Mouse (Mus musculus) E14TG2a.4 (cell line): Measurements from ENCODE around the gene Gm9639.
"Not testable (repeated sequence)": the region's sequence is repeated elsewhere in the genome, so short reads cannot be mapped to it uniquely, and the experiment has no call there.

Experiments used
- H3K27me3 ChIP-seq: 2 replicates; pipeline ENCODE4 v1.6.1; 2014; ENCODE audit warnings: low read length, control low read depth; ENCODE audit not compliant: insufficient read depth
- H3K36me3 ChIP-seq: 2 replicates; pipeline ENCODE4 v1.6.1; 2014; ENCODE audit warnings: low read length, control low read depth; ENCODE audit not compliant: insufficient read depth
- H3K4me1 ChIP-seq: replicated peaks from 2 replicates; pipeline ENCODE4 v1.6.1; 2014; ENCODE audit warnings: low read depth, low read length, control low read depth
- H3K4me3 ChIP-seq: replicated peaks from 2 replicates; pipeline ENCODE4 v1.5.1; 2014; ENCODE audit warnings: mild to moderate bottlenecking, low read length
- H3K9me3 ChIP-seq: 2 replicates; pipeline ENCODE4 v1.6.1; 2014; ENCODE audit warnings: low read length, control low read depth
- CTCF ChIP-seq: conservative IDR thresholded peaks from 2 replicates; pipeline ENCODE4 v1.5.1; 2014; ENCODE audit warnings: low read length
- NANOG ChIP-seq: IDR thresholded peaks from 2 replicates; pipeline ENCODE4 v1.6.1; 2014; ENCODE audit warnings: borderline replicate concordance, low read length, mixed read lengths
- POU5F1 ChIP-seq: IDR thresholded peaks from 2 replicates; pipeline ENCODE4 v1.6.1; 2014; ENCODE audit warnings: low read length, borderline replicate concordance

Gm9639 gene

GRCm38 (mm10) chr10:77804095-77804494 lies 9.2 kb upstream of the Gm9639 start:
- no peak for TF ChIP-seq CTCF
- TF ChIP-seq NANOG: no peak
- TF ChIP-seq POU5F1: no peak
- Histone ChIP-seq H3K4me3 (no peak overlapping the region), H3K9me3 (peaks cover 19% of the 10 kb centered on the region), H3K27me3 (no peaks in the 10 kb centered on the region), H3K4me1 (0 out of 2 replicates have a peak, but pooled peaks cover 3% of the 10 kb centered on the region), H3K36me3 (no peaks in the 10 kb centered on the region)

GRCm38 (mm10) chr10:77798921-77799508 lies 4.1 kb upstream of the Gm9639 start, which contains the start of gene Gm19668:
TSS of gene Gm19668 (minus strand) at chr10:77799133.
- Histone ChIP-seq H3K27me3 (no peaks in the 10 kb centered on the region), H3K4me3 (no peak within 1 kb of the TSS), H3K4me1 (peaks cover 30% of the 10 kb centered on the region), H3K9me3 (peaks cover 2% of the 10 kb centered on the region; the same call in 1 of the 2 replicates), H3K36me3 (no peaks in the 10 kb centered on the region)
- TF ChIP-seq CTCF: no peak
- TF ChIP-seq NANOG: no peak
- TF ChIP-seq POU5F1: no peak

- not testable (repeated sequence) for H3K27me3 ChIP-seq, H3K9me3 ChIP-seq, H3K36me3 ChIP-seq, H3K4me3 ChIP-seq
- H3K4me1 ChIP-seq: peaks cover 30% of the 10 kb centered on the region
These were observed 3.5 kb upstream of the Gm9639 start for GRCm38 (mm10) chr10:77798164-77798920.

GRCm38 (mm10) chr10:77797677-77798076 lies 2.8 kb upstream of the Gm9639 start:
- Histone ChIP-seq H3K4me3 (no peak overlapping the region), H3K9me3 (no peaks in the 10 kb centered on the region), H3K36me3 (no peaks in the 10 kb centered on the region), H3K27me3 (no peaks in the 10 kb centered on the region), H3K4me1 (peaks cover 30% of the 10 kb centered on the region)
- TF ChIP-seq NANOG: no peak
- no peak for TF ChIP-seq CTCF
- no peak for TF ChIP-seq POU5F1

GRCm38 (mm10) chr10:77788621-77789020 lies 6.3 kb downstream of the Gm9639 start:
- H3K4me3 ChIP-seq: no peak overlapping the region
- no peaks in the 10 kb centered on the region for H3K9me3 ChIP-seq
- TF ChIP-seq CTCF (no peak), POU5F1 (no peak), NANOG (no peak)

GRCm38 (mm10) chr10:77787876-77788275 lies 7.0 kb downstream of the Gm9639 start, which contains the start of gene Gm7137:
TSS of gene Gm7137 (minus strand) at chr10:77788200.
- not testable (repeated sequence) for H3K36me3 ChIP-seq, H3K27me3 ChIP-seq, H3K4me3 ChIP-seq, H3K9me3 ChIP-seq, H3K4me1 ChIP-seq

More at GRCm38 (mm10) chr10:77788621-77789020, 6.3 kb downstream of the Gm9639 start:
- H3K36me3 ChIP-seq: no peaks in the 10 kb centered on the region
- no peaks in the 10 kb centered on the region for H3K4me1 ChIP-seq
- H3K27me3 ChIP-seq: no peaks in the 10 kb centered on the region

GRCm38 (mm10) chr10:77783396-77783795 lies 11.5 kb downstream of the Gm9639 start:
- not testable (repeated sequence) for H3K4me1 ChIP-seq, H3K27me3 ChIP-seq, H3K4me3 ChIP-seq, H3K36me3 ChIP-seq, H3K9me3 ChIP-seq

- H3K4me1 ChIP-seq, H3K9me3 ChIP-seq, H3K27me3 ChIP-seq, H3K36me3 ChIP-seq, H3K4me3 ChIP-seq: not testable (repeated sequence)
These were observed 12.4 kb downstream of the Gm9639 start, which contains the start of gene Gm3250 for GRCm38 (mm10) chr10:77782442-77782841. TSS of gene Gm3250 (minus strand) at chr10:77782542.

- H3K4me3 ChIP-seq, H3K27me3 ChIP-seq, H3K4me1 ChIP-seq, H3K9me3 ChIP-seq, H3K36me3 ChIP-seq: not testable (repeated sequence)
These were observed 18.0 kb downstream of the Gm9639 start, which contains the start of gene Gm7138 for GRCm38 (mm10) chr10:77776844-77777243. TSS of gene Gm7138 (minus strand) at chr10:77776944.

- not testable (repeated sequence) for H3K9me3 ChIP-seq, H3K36me3 ChIP-seq, H3K4me1 ChIP-seq, H3K27me3 ChIP-seq, H3K4me3 ChIP-seq
These were observed 22.7 kb downstream of the Gm9639 start for GRCm38 (mm10) chr10:77772142-77772541.

GRCm38 (mm10) chr10:77771225-77771624 lies 23.7 kb downstream of the Gm9639 start, which contains the start of gene Gm3238:
TSS of gene Gm3238 (minus strand) at chr10:77771325.
- H3K4me1 ChIP-seq, H3K27me3 ChIP-seq, H3K9me3 ChIP-seq, H3K36me3 ChIP-seq, H3K4me3 ChIP-seq: not testable (repeated sequence)
